Mouse (Mus musculus): ENCODE results near the gene Cldn20. TPM values are rescaled to one million over a fixed set of nuclear protein-coding genes. Genes with fewer than 3 reads are reported as not detected.

The Cldn20 gene
- polyA plus RNA-seq, 1 experiment = 1.4 TPM

DNA sequence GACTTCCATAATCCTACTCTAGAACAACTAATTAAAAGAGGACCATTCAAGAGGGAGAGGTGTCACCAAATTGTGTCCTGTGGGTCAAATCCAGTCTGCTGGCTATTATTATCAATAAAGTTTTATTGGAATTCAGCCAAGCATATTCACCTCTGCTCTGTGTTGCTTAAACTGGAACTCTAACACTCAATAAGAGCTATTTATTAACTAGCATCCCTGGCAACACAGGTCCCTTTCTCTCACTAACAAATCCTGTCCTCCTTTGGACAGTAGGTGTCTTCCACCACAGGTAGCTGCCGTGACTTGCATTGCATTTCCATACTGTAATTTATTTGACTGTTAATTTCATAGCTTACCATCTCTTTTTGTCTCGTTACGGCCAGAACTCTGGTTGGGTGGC is 36.3 kb upstream of the Cldn20 start:
- H3K4me3 ChIP-seq (ENCODE audit: insufficient read depth, low read length) = no peak overlapping the region
- no peak for TF ChIP-seq POLR2A (IDR thresholded peaks at IDR 0.05; ENCODE audit: low read depth, low read length)
- TF ChIP-seq CTCF (IDR thresholded peaks at IDR 0.05; ENCODE audit: borderline replicate concordance, insufficient read depth, low read length) = no peak
- no peak overlapping the region for H3K27ac ChIP-seq (ENCODE audit: insufficient read depth, low read length)
- no peaks in the 10 kb centered on the region for H3K4me1 ChIP-seq (ENCODE audit: control insufficient read depth, insufficient read depth, low read length)

DNA sequence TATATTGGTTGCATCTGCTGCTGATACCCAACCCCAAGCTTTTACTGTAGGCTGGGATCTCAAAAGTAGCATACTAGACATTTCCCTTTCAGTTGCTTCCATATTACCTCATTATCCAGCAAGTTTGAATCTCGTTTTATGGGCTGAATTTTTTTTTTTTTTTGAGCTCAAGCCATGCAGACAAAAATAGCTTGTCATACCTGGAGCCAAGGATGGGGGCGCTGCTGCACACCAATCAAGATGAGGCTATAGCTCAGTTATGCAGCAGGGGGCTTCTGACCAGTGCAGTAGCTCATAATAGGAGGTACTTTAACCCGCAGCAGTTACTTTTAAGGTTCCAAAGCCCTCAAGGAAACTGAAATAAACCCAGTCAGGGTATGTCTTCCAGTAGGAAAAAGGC is 34.3 kb upstream of the Cldn20 start:
- Histone ChIP-seq H3K27ac (ENCODE audit: insufficient read depth, low read length) (peak overlapping the region; percentile 44; the same call in 1 of the 2 replicates), H3K4me1 (ENCODE audit: control insufficient read depth, insufficient read depth, low read length) (no peaks in the 10 kb centered on the region), H3K4me3 (ENCODE audit: insufficient read depth, low read length) (no peak overlapping the region)
- TF ChIP-seq CTCF (IDR thresholded peaks at IDR 0.05; ENCODE audit: borderline replicate concordance, insufficient read depth, low read length) (peak; percentile 21; the same call in 1 of the 2 replicates), POLR2A (IDR thresholded peaks at IDR 0.05; ENCODE audit: low read depth, low read length) (no peak)

DNA sequence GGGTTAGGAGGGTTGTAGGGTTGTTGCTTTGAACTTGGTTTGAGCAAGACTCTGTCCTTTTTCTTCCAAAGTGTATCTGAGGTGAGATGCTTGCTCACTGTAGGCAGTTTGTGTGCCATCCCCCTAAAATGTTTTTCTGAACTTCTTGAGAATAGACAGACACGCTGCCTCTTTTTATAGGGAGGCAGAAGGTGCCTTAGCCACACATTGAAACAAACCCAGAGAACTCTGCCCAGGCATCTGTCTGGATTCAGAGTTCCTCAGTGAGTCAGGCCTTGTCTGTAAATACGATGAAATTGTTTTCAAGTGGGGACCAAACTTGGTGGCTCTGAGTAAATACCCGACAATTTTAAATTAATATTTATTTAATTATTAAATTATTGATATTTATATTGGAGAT is 33.8 kb upstream of the Cldn20 start:
- no peak for TF ChIP-seq POLR2A (IDR thresholded peaks at IDR 0.05; ENCODE audit: low read depth, low read length)
- no peak for TF ChIP-seq CTCF (IDR thresholded peaks at IDR 0.05; ENCODE audit: borderline replicate concordance, insufficient read depth, low read length)
- no peaks in the 10 kb centered on the region for H3K4me1 ChIP-seq (ENCODE audit: control insufficient read depth, insufficient read depth, low read length)
- H3K27ac ChIP-seq (ENCODE audit: insufficient read depth, low read length) = peak overlapping the region; percentile 44; the same call in 1 of the 2 replicates
- H3K4me3 ChIP-seq (ENCODE audit: insufficient read depth, low read length) = no peak overlapping the region

DNA sequence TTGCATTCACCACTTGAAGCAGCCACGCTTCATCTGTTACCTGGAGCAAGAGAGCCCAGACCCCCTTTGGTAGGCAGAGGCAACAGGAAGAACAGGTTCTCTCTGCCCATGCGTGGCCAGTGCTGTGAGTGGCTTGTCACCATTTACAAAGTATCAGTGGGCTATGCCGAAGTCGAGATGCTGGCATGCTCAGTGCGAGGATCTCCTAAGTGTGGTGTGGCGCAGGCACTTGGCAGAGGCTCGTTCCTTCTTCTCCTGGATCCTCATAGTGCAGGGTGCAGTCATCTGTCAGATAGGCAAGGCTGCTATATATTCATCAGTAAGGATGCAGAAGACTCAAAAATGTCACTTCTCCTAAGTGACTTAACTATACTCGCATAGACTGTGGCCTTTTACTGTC is 32.9 kb upstream of the Cldn20 start:
- H3K27ac ChIP-seq (ENCODE audit: insufficient read depth, low read length) = no peak overlapping the region
- H3K4me1 ChIP-seq (ENCODE audit: control insufficient read depth, insufficient read depth, low read length) = no peaks in the 10 kb centered on the region
- H3K4me3 ChIP-seq (ENCODE audit: insufficient read depth, low read length) = no peak overlapping the region
- TF ChIP-seq POLR2A (IDR thresholded peaks at IDR 0.05; ENCODE audit: low read depth, low read length) = no peak

DNA sequence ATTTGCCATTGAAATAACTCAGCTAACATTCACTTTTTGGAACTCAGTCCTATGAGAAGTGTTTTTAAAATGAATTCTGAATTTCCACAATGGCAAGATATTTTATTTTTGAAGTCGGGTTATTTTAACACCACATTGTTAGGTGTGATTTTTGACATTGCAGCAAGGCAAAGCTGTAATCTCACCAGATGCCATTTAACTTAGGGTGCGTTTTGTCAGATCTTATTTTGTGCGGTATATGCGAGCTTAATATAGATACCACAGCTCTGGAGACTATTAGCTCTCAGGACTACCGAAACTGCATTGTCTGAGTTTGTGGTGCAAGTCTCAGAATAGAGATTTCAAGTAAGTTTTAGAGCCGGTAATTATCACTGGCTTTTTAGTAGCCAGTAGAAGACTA is 32.3 kb upstream of the Cldn20 start:
- H3K27ac ChIP-seq (ENCODE audit: insufficient read depth, low read length) = no peak overlapping the region
- TF ChIP-seq CTCF (IDR thresholded peaks at IDR 0.05; ENCODE audit: borderline replicate concordance, insufficient read depth, low read length) = no peak
- no peak for TF ChIP-seq POLR2A (IDR thresholded peaks at IDR 0.05; ENCODE audit: low read depth, low read length)
- no peaks in the 10 kb centered on the region for H3K4me1 ChIP-seq (ENCODE audit: control insufficient read depth, insufficient read depth, low read length)
- no peak overlapping the region for H3K4me3 ChIP-seq (ENCODE audit: insufficient read depth, low read length)

DNA sequence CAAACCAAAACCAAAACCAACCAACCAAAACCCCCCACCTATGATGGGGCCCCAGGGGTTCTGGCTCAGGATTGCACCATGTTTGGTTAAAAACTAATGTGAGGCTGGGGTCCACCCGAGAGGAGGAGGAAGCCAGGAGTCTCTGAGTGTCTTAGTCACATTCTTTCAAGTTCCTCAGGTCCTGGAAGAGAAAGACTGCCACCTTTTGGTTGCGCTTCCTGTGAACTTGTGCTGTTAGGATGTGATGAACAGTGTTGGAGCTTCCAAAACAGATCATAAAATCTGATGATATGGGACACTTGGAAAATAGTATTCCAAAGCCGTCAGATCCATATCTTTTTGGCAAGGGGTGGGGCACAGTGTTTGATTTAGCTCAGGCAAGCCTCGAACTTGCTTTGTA is 31.4 kb upstream of the Cldn20 start:
- no peaks in the 10 kb centered on the region for H3K4me1 ChIP-seq (ENCODE audit: control insufficient read depth, insufficient read depth, low read length)
- no peak overlapping the region for H3K4me3 ChIP-seq (ENCODE audit: insufficient read depth, low read length)
- H3K27ac ChIP-seq (ENCODE audit: insufficient read depth, low read length) = no peak overlapping the region
- no peak for TF ChIP-seq POLR2A (IDR thresholded peaks at IDR 0.05; ENCODE audit: low read depth, low read length)
- no peak for TF ChIP-seq CTCF (IDR thresholded peaks at IDR 0.05; ENCODE audit: borderline replicate concordance, insufficient read depth, low read length)

DNA sequence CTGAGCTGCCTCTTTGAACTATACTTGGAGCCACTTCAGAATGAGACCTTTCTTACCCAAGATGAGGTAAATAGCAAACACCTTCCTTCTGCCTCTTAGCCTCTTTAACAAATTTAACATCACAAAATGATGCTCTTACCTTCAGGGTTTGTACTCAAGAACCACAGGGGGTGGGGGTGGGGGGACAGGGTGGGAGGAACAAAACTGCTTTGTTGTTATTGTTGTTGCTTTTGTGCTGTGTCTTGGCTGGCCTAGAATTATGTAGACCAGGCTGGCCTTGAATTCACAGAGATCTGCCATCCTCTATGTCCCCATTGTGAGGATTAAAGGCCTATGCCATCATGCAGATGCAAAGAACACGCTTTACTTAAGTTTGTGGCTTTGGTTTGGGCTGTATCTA is 26.6 kb upstream of the Cldn20 start:
- H3K4me3 ChIP-seq (ENCODE audit: insufficient read depth, low read length) = no peak overlapping the region
- no peaks in the 10 kb centered on the region for H3K4me1 ChIP-seq (ENCODE audit: control insufficient read depth, insufficient read depth, low read length)
- no peak for TF ChIP-seq POLR2A (IDR thresholded peaks at IDR 0.05; ENCODE audit: low read depth, low read length)
- TF ChIP-seq CTCF (IDR thresholded peaks at IDR 0.05; ENCODE audit: borderline replicate concordance, insufficient read depth, low read length) = no peak
- no peak overlapping the region for H3K27ac ChIP-seq (ENCODE audit: insufficient read depth, low read length)

DNA sequence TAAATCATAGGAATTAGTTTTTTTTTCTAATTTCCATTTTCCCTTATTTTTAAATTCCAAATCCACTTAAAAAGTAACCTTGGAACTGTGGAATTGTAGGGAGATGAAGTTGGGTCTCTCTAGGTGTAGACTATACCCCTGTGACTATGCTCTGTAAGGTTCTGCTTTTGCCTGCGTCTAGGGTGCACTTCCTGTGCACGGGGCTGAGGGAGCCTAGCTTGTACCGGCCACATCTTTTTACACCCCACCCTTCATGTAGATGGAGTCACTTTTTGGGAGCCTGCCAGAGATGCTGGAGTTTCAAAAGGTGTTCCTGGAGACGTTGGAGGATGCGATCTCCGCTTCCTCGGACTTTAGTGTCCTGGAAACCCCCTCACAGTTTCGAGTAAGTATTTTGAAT is 25.8 kb upstream of the Cldn20 start:
- H3K27ac ChIP-seq (ENCODE audit: insufficient read depth, low read length) = no peak overlapping the region
- H3K4me1 ChIP-seq (ENCODE audit: control insufficient read depth, insufficient read depth, low read length) = no peaks in the 10 kb centered on the region
- H3K4me3 ChIP-seq (ENCODE audit: insufficient read depth, low read length) = no peak overlapping the region
- TF ChIP-seq CTCF (IDR thresholded peaks at IDR 0.05; ENCODE audit: borderline replicate concordance, insufficient read depth, low read length) (no peak), POLR2A (IDR thresholded peaks at IDR 0.05; ENCODE audit: low read depth, low read length) (no peak)

DNA sequence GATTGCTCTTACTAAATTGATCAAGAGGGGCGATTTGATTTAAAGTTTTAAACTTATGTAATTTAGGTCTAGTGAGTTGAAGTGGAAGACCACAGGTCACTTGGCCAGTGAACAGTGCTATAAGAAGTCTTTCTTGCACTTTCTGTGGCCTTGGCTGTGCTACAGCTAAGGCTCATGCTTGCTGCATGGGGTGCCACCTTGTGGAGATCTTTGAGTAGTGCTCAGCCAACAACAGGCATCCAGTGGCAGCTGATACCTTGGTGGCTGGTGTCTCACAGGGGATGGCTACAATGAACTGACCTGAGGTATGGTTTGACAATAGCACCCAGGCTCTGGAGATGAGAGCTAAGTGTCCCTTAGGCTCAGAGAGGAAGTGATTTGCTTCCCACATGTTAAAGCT is 22.5 kb upstream of the Cldn20 start:
- peaks cover 2% of the 10 kb centered on the region; the same call in 1 of the 2 replicates for H3K4me1 ChIP-seq (ENCODE audit: control insufficient read depth, insufficient read depth, low read length)
- TF ChIP-seq POLR2A (IDR thresholded peaks at IDR 0.05; ENCODE audit: low read depth, low read length) (no peak), CTCF (IDR thresholded peaks at IDR 0.05; ENCODE audit: borderline replicate concordance, insufficient read depth, low read length) (peak; percentile 80)
- no peak overlapping the region for H3K4me3 ChIP-seq (ENCODE audit: insufficient read depth, low read length)
- H3K27ac ChIP-seq (ENCODE audit: insufficient read depth, low read length) = no peak overlapping the region

DNA sequence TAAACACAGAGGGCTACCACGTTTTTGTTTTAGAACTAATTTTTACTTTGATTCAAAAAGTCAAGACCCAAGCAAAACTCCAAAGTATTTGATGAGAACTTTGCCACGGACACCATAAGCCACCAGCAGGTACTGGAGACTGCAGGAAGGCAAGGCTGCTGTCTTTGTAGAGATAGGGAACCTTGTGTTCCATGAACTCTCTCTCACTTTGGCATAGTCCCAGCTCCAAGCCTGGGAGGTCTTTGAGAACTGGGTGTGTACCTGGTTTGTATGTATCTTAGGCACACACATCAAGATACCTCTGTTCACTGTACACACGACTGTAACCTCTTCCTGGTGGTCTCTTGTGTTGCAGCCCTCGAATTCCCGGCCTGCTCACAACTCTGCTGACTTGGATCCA is 18.0 kb upstream of the Cldn20 start:
- peaks cover 2% of the 10 kb centered on the region; the same call in 1 of the 2 replicates for H3K4me1 ChIP-seq (ENCODE audit: control insufficient read depth, insufficient read depth, low read length)
- TF ChIP-seq CTCF (IDR thresholded peaks at IDR 0.05; ENCODE audit: borderline replicate concordance, insufficient read depth, low read length) (no peak), POLR2A (IDR thresholded peaks at IDR 0.05; ENCODE audit: low read depth, low read length) (no peak)
- no peak overlapping the region for H3K27ac ChIP-seq (ENCODE audit: insufficient read depth, low read length)

DNA sequence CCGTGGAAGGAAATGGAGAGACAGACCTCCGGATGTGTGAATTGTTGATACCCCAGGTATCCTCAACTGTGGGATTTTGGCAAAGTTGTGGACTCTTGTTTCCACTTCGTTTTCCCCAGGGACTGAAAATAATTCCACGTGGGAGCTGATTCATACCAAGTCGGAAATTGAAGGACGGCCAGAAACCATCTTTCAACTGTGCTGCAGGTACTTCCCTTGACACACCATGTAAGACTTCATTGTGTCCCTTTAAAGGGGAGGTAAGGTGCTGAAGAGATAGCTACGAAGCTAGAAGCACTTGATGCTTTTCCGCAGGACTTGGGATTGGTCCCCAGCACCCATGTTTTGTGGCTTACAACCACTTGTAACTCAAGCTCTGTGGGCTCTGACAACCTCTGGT is 16.5 kb upstream of the Cldn20 start:
- TF ChIP-seq POLR2A (IDR thresholded peaks at IDR 0.05; ENCODE audit: low read depth, low read length) (no peak), CTCF (IDR thresholded peaks at IDR 0.05; ENCODE audit: borderline replicate concordance, insufficient read depth, low read length) (no peak)
- Histone ChIP-seq H3K4me1 (ENCODE audit: control insufficient read depth, insufficient read depth, low read length) (peaks cover 2% of the 10 kb centered on the region; the same call in 1 of the 2 replicates), H3K4me3 (ENCODE audit: insufficient read depth, low read length) (no peak overlapping the region), H3K27ac (ENCODE audit: insufficient read depth, low read length) (no peak overlapping the region)

More for the DNA sequence above, 18.0 kb upstream of the Cldn20 start:
- no peak overlapping the region for H3K4me3 ChIP-seq (ENCODE audit: insufficient read depth, low read length)
